Mouse (Mus musculus): ENCODE measurements around the gene Ehbp1. TPM values are rescaled to one million over a fixed set of nuclear protein-coding genes. Genes with fewer than 3 reads are reported as not detected.

The Ehbp1 gene
- polyA plus RNA-seq, 1 experiment from 2014 or later: 13.6 TPM

- Histone ChIP-seq H3K27me3 (no peaks in the 10 kb centered on the region), H3K4me1 (0 out of 2 replicates have a peak, but pooled peaks cover 2% of the 10 kb centered on the region), H3K9me3 (no peaks in the 10 kb centered on the region), H3K4me3 (no peak overlapping the region), H3K4me2 (replicated peaks) (no peak overlapping the region), H3K36me3 (no peaks in the 10 kb centered on the region), H3K9ac (no peak overlapping the region), H3K27ac (no peak overlapping the region)
- WGBS: 83% methylated on average over 8 of the region's 8 CpGs
- ATAC-seq (ENCODE audit: low FRiP score, low read depth): no peak
Measured at GRCm38 (mm10) chr11:22181530-22182501, 160.3 kb downstream of the Ehbp1 start.

- Histone ChIP-seq H3K9ac (no peak overlapping the region), H3K9me3 (no peaks in the 10 kb centered on the region), H3K27me3 (no peaks in the 10 kb centered on the region), H3K36me3 (no peaks in the 10 kb centered on the region), H3K27ac (no peak overlapping the region), H3K4me2 (replicated peaks) (no peak overlapping the region), H3K4me1 (no peaks in the 10 kb centered on the region), H3K4me3 (no peak overlapping the region)
- ATAC-seq (ENCODE audit: low FRiP score, low read depth): no peak
Measured at GRCm38 (mm10) chr11:22180146-22180545, 161.9 kb downstream of the Ehbp1 start.

DNA sequence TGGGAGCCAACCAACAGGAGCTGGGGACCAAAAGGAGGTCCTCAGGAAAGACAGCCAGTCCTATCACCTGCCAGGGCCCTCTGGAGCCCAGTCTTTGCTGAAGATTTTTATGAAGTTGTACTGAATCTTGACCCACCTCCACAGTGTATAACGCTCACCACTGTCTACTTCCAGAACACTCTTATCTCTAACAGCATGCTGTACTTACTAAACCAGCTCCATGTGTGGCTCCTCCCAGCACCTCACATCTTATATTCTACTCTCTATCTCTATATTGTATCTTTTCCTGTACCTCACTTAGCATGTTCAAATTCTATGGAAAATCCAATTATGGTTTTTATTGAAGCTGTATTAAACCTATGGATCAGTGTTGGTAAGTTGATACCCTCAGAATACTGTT, 163.5 kb downstream of the Ehbp1 start:
- H3K27ac ChIP-seq: no peak overlapping the region
- ATAC-seq (ENCODE audit: low FRiP score, low read depth): no peak
- H3K4me2 ChIP-seq (replicated peaks): no peak overlapping the region
- H3K4me3 ChIP-seq: no peak overlapping the region
- H3K9me3 ChIP-seq: no peaks in the 10 kb centered on the region
- no peaks in the 10 kb centered on the region for H3K4me1 ChIP-seq
- H3K27me3 ChIP-seq: no peaks in the 10 kb centered on the region
- H3K36me3 ChIP-seq: no peaks in the 10 kb centered on the region
- WGBS: 91% methylated on average over 1 of the region's 1 CpGs
- H3K9ac ChIP-seq: no peak overlapping the region

DNA sequence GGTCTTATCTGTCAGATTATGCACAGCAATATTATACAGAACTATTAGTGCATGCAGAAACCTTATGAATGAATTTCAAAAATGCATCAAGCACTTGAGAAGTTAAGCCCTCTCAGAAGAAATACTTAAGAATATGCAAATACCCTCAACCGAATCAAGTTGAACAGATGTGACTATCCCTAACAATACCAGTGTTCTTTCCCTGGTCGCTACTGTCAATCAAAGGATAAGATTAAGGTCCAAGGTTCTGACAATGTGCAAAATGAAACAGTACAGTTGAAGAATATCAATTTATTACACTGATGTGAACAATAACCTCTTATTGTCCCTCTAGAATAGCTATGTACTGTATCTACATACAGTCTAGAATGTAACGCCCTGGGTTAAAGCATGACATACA, 167.8 kb downstream of the Ehbp1 start:
- WGBS: 92% methylated on average over 3 of the region's 3 CpGs

GRCm38 (mm10) chr11:22170962-22171638, 171.0 kb downstream of the Ehbp1 start:
- Histone ChIP-seq H3K4me1 (no peaks in the 10 kb centered on the region), H3K9me3 (no peaks in the 10 kb centered on the region), H3K27me3 (no peaks in the 10 kb centered on the region), H3K27ac (no peak overlapping the region), H3K36me3 (peaks cover 24% of the 10 kb centered on the region), H3K9ac (no peak overlapping the region), H3K4me3 (no peak overlapping the region), H3K4me2 (replicated peaks) (no peak overlapping the region)
- no peak for ATAC-seq (ENCODE audit: low FRiP score, low read depth)
- WGBS: 94% methylated on average over 6 of the region's 6 CpGs

More for the DNA sequence above, 167.8 kb downstream of the Ehbp1 start:
- no peaks in the 10 kb centered on the region for H3K4me1 ChIP-seq
- H3K4me2 ChIP-seq (replicated peaks): no peak overlapping the region
- no peak overlapping the region for H3K4me3 ChIP-seq
- H3K9ac ChIP-seq: no peak overlapping the region
- no peaks in the 10 kb centered on the region for H3K9me3 ChIP-seq
- H3K36me3 ChIP-seq: peaks cover 17% of the 10 kb centered on the region
- no peaks in the 10 kb centered on the region for H3K27me3 ChIP-seq
- H3K27ac ChIP-seq: no peak overlapping the region
- ATAC-seq (ENCODE audit: low FRiP score, low read depth): no peak

DNA sequence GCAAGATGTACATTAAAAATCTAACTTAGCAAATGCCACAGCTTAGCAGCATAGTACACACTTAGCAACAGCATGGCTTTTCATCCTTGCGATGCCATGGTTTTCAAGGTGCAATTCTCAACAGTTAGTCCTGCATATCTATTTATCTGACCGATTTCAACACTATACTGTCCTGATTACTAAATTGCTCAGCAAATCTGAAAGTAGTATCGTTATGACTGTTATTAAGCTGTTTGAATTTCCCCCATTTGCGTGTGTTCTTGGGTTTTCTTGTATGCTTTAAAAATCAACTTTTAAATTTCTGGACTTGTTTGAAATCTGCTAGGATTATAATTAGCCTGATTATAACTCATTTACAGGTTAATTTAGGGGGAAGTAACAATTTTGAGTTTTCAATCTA, 184.2 kb downstream of the Ehbp1 start:
- Histone ChIP-seq H3K4me3 (no peak overlapping the region), H3K9ac (no peak overlapping the region), H3K27ac (no peak overlapping the region), H3K27me3 (no peaks in the 10 kb centered on the region), H3K36me3 (no peaks in the 10 kb centered on the region), H3K4me1 (peaks cover 3% of the 10 kb centered on the region), H3K4me2 (replicated peaks) (no peak overlapping the region), H3K9me3 (no peaks in the 10 kb centered on the region)
- ATAC-seq (ENCODE audit: low FRiP score, low read depth): no peak
- 93% methylated on average over 4 of the region's 4 CpGs for WGBS

DNA sequence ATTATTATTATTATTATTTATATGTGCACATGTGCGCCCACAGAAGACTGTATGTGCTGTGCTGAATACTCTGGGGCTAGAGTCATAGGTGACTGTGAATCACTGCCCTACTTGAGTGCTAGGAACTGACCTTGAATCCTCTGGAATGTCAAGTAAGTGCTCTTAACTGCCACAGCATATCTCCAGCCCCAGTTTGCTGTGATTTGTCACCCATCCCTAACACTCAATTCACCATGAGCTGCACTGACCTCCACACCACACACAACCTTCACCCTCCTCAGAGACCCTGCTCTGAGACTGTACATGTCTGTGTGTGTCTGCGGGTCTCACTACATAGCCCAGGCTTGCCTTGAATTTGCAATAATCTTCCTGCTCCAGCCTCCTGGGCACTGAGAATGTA, 185.9 kb downstream of the Ehbp1 start:
- H3K27me3 ChIP-seq: no peaks in the 10 kb centered on the region
- 88% methylated on average over 2 of the region's 2 CpGs for WGBS
- peaks cover 3% of the 10 kb centered on the region for H3K4me1 ChIP-seq
- no peak overlapping the region for H3K4me3 ChIP-seq
- H3K27ac ChIP-seq: no peak overlapping the region
- ATAC-seq (ENCODE audit: low FRiP score, low read depth): no peak
- H3K9me3 ChIP-seq: no peaks in the 10 kb centered on the region
- no peak overlapping the region for H3K9ac ChIP-seq
- H3K4me2 ChIP-seq (replicated peaks): no peak overlapping the region
- H3K36me3 ChIP-seq: no peaks in the 10 kb centered on the region

GRCm38 (mm10) chr11:22155366-22156095, 186.6 kb downstream of the Ehbp1 start:
- WGBS: 73% methylated on average over 3 of the region's 3 CpGs

GRCm38 (mm10) chr11:22154501-22155294, 187.4 kb downstream of the Ehbp1 start:
- Histone ChIP-seq H3K4me1 (peaks cover 3% of the 10 kb centered on the region), H3K27ac (no peak overlapping the region), H3K27me3 (no peaks in the 10 kb centered on the region), H3K9me3 (no peaks in the 10 kb centered on the region), H3K4me3 (no peak overlapping the region), H3K4me2 (replicated peaks) (no peak overlapping the region), H3K36me3 (0 out of 2 replicates have a peak, but pooled peaks cover 3% of the 10 kb centered on the region), H3K9ac (no peak overlapping the region)
- 75% methylated on average over 9 of the region's 9 CpGs for whole genome bisulfite sequencing
- no peak for ATAC-seq (ENCODE audit: low FRiP score, low read depth)

More at GRCm38 (mm10) chr11:22155366-22156095, 186.6 kb downstream of the Ehbp1 start:
- H3K4me1 ChIP-seq: peaks cover 3% of the 10 kb centered on the region
- H3K9ac ChIP-seq: no peak overlapping the region
- H3K36me3 ChIP-seq: 0 out of 2 replicates have a peak, but pooled peaks cover under 1% of the 10 kb centered on the region
- no peaks in the 10 kb centered on the region for H3K27me3 ChIP-seq
- ATAC-seq (ENCODE audit: low FRiP score, low read depth): no peak
- no peak overlapping the region for H3K27ac ChIP-seq
- no peak overlapping the region for H3K4me3 ChIP-seq
- H3K9me3 ChIP-seq: no peaks in the 10 kb centered on the region
- no peak overlapping the region for H3K4me2 ChIP-seq (replicated peaks)

DNA sequence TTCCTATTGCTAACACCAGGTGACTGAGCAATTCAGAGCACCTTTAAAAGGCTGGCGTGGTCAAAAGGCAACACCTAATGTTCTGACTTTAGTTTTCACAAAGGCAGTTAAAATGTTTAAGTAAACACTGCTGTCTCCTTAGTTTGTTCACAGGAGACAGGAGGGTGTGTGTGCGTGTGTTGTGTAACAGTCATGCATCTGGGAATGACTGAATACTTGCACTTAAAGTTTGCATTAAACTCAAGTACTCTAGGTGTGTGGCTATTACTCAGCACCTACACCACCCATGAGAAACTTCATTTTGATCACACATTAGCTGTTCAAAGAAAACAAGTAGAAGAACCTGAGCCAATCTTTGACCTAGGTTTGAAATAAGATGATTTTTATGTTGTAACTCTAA, 201.4 kb downstream of the Ehbp1 start:
- ATAC-seq (ENCODE audit: low FRiP score, low read depth): no peak
- 73% methylated on average over 2 of the region's 2 CpGs for WGBS
- H3K27ac ChIP-seq: no peak overlapping the region
- H3K4me3 ChIP-seq: no peak overlapping the region
- H3K9me3 ChIP-seq: no peaks in the 10 kb centered on the region
- H3K9ac ChIP-seq: no peak overlapping the region
- no peak overlapping the region for H3K4me2 ChIP-seq (replicated peaks)
- no peaks in the 10 kb centered on the region for H3K4me1 ChIP-seq
- H3K36me3 ChIP-seq: peaks cover 13% of the 10 kb centered on the region
- no peaks in the 10 kb centered on the region for H3K27me3 ChIP-seq

DNA sequence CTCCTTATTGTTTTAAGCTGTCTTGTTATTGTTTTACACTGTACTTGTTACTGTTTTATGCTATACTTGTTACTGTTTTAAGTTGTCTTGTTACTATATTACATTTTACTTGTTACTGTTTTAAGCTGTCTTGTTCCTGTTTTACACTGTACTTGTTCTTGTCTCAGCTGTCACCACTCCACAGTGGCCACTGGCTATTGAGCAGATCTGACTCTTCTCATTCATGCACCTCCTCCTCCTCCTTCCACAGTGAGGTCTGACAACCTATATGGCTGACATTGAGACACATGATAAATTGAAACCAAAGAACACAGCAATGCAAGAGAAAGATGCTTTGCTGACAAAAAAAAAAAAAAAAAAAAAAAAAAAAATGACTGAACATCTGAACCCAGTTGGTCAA, 203.6 kb downstream of the Ehbp1 start:
- no peak for ATAC-seq (ENCODE audit: low FRiP score, low read depth)
- H3K36me3 ChIP-seq: peaks cover 17% of the 10 kb centered on the region
- H3K9me3 ChIP-seq: no peaks in the 10 kb centered on the region
- H3K27ac ChIP-seq: no peak overlapping the region
- H3K4me1 ChIP-seq: no peaks in the 10 kb centered on the region
- H3K4me2 ChIP-seq (replicated peaks): no peak overlapping the region
- H3K9ac ChIP-seq: no peak overlapping the region
- no peaks in the 10 kb centered on the region for H3K27me3 ChIP-seq
- no peak overlapping the region for H3K4me3 ChIP-seq

Measured in limb, embryonic 13.5 days (tissue).